Mouse (Mus musculus): Measurements from ENCODE around the gene Src. TPM values are rescaled to one million over a fixed set of nuclear protein-coding genes. Genes with fewer than 3 reads are reported as not detected.

Src gene
- polyA plus RNA-seq, 1 experiment from 2014 or later, result 24.8 TPM

- peaks cover 11% of the 10 kb centered on the region; the same call in 1 of the 2 replicates for H3K4me1 ChIP-seq
- 24% methylated on average over 12 of the region's 12 CpGs for WGBS
- H3K27me3 ChIP-seq, result no peaks in the 10 kb centered on the region
- no peaks in the 10 kb centered on the region for H3K36me3 ChIP-seq
- no peak overlapping the region for H3K4me2 ChIP-seq
- no peak overlapping the region for H3K27ac ChIP-seq
- no peaks in the 10 kb centered on the region for H3K9me3 ChIP-seq
- H3K4me3 ChIP-seq, result no peak overlapping the region
- H3K9ac ChIP-seq, result no peak overlapping the region
- no peak for ATAC-seq (ENCODE audit: borderline replicate concordance, extremely low read depth, low FRiP score, low TSS enrichment)
Observed at GRCm38 (mm10) chr2:157487733-157488175, 69.5 kb downstream of the Src start.

GRCm38 (mm10) chr2:157493240-157493639 lies 75.0 kb downstream of the Src start:
- ATAC-seq (ENCODE audit: borderline replicate concordance, extremely low read depth, low FRiP score, low TSS enrichment), result no peak
- H3K9ac ChIP-seq, result no peak overlapping the region
- H3K27me3 ChIP-seq, result 0 out of 2 replicates have a peak, but pooled peaks cover 3% of the 10 kb centered on the region
- H3K4me3 ChIP-seq, result no peak overlapping the region
- H3K27ac ChIP-seq, result no peak overlapping the region
- no peaks in the 10 kb centered on the region for H3K4me1 ChIP-seq
- H3K36me3 ChIP-seq, result no peaks in the 10 kb centered on the region
- 58% methylated on average over 3 of the region's 3 CpGs for WGBS
- no peaks in the 10 kb centered on the region for H3K9me3 ChIP-seq
- H3K4me2 ChIP-seq, result no peak overlapping the region

DNA sequence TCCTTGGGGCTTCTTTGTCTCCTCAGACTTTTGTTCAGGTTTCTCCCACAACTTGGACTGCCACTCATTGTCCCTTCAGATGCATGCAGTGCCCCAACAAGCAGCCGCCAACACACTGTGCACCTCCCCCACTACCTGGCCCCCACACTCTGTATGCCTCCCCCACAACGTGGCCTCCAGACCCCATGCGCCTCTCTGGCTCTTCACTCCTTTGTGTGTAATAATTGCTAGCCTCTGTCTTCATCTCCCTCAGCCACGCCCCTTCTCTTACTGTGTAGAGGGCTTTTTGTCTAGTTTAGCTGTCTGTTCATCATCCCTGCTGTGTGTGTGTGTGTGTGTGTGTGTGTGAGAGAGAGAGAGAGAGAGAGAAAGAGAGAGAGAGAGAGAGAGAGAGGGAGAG lies 80.3 kb downstream of the Src start:
- Histone ChIP-seq H3K4me1 (no peaks in the 10 kb centered on the region), H3K27me3 (0 out of 2 replicates have a peak, but pooled peaks cover 3% of the 10 kb centered on the region), H3K9me3 (no peaks in the 10 kb centered on the region), H3K4me3 (no peak overlapping the region), H3K4me2 (no peak overlapping the region), H3K36me3 (no peaks in the 10 kb centered on the region), H3K27ac (no peak overlapping the region), H3K9ac (no peak overlapping the region)
- ATAC-seq (ENCODE audit: borderline replicate concordance, extremely low read depth, low FRiP score, low TSS enrichment), result no peak
- 42% methylated on average over 4 of the region's 4 CpGs for WGBS

DNA sequence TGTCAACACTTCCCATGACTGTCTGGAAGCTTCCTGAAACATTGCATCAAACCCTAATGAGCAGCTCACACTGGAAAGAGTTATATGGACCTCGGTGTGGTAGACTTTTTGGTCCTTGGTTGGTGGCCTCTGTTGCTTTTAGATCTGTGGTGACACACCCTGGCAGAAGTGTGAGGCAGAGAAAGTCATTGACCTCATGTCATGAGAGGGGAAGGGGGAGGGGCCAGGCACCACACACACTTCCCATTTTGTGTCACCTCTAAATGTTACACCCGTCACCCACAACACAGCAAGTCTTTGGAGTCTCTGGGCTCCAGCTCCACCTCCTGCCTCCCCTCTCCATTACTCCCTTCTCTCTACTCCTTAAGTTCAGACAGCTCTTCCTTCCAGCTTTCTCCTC lies 82.1 kb downstream of the Src start:
- Histone ChIP-seq H3K36me3 (no peaks in the 10 kb centered on the region), H3K4me2 (no peak overlapping the region), H3K4me3 (no peak overlapping the region), H3K27ac (no peak overlapping the region), H3K27me3 (0 out of 2 replicates have a peak, but pooled peaks cover under 1% of the 10 kb centered on the region), H3K9me3 (no peaks in the 10 kb centered on the region), H3K4me1 (no peaks in the 10 kb centered on the region), H3K9ac (no peak overlapping the region)
- ATAC-seq (ENCODE audit: borderline replicate concordance, extremely low read depth, low FRiP score, low TSS enrichment), result no peak
- WGBS, result 54% methylated on average over 2 of the region's 2 CpGs

GRCm38 (mm10) chr2:157501324-157501723 lies 83.1 kb downstream of the Src start:
- Histone ChIP-seq H3K4me1 (no peaks in the 10 kb centered on the region), H3K9me3 (no peaks in the 10 kb centered on the region), H3K4me3 (no peak overlapping the region), H3K27ac (no peak overlapping the region), H3K4me2 (no peak overlapping the region), H3K9ac (no peak overlapping the region), H3K36me3 (no peaks in the 10 kb centered on the region), H3K27me3 (peaks cover under 1% of the 10 kb centered on the region; the same call in 1 of the 2 replicates)
- no peak for ATAC-seq (ENCODE audit: borderline replicate concordance, extremely low read depth, low FRiP score, low TSS enrichment)
- WGBS, result 77% methylated on average over 4 of the region's 4 CpGs

DNA sequence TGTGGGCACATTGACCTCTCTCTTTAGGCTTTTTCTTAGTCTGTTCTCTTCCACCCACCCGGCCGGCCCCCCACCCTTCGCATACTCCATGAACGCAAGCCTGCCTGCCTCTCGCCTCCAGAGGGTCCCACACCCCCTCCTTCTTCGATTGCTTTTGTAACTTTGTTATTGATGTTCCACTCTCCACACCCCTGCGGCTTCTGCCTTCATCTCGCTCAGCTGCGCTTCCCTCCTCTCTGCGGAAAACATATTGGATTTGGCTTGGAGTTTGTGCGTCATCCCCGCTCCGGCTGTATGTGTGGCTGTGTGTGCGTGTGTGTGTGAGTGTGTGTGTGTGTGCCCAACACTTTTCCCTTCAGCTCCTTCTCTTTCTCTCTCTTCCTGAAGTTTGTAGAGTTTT lies 88.5 kb downstream of the Src start:
- WGBS, result 9% methylated on average over 14 of the region's 14 CpGs
- peak; percentile 6; the same call in 1 of the 2 replicates for ATAC-seq (ENCODE audit: borderline replicate concordance, extremely low read depth, low FRiP score, low TSS enrichment)
- Histone ChIP-seq H3K4me2 (peak overlapping the region; percentile 21), H3K4me3 (no peak overlapping the region), H3K9me3 (no peaks in the 10 kb centered on the region), H3K36me3 (no peaks in the 10 kb centered on the region), H3K27me3 (peaks cover 7% of the 10 kb centered on the region; the same call in 1 of the 2 replicates), H3K27ac (peak overlapping the region; percentile 45; the same call in 1 of the 2 replicates), H3K9ac (no peak overlapping the region), H3K4me1 (peaks cover 9% of the 10 kb centered on the region)

DNA sequence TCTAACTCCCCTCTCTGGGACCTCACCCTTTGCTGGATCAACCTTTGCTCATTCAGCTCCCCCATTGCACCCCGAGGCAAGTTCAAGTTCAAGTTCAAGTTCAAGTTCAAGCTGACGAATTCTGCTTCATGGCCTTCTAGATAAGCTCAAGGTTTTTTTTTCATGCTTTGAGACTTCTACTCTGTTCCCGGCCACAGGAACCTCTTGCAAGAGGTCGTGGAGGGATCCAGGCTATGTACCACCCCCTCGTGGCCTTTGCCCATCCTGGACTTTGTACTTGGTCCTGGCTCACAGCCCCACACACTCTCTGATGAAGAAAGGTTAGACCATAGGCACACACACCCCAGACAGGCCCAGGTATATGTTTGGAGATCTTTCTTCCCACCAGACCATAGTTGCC lies 90.9 kb downstream of the Src start:
- no peak overlapping the region for H3K9ac ChIP-seq
- 64% methylated on average over 5 of the region's 5 CpGs for WGBS
- ATAC-seq (ENCODE audit: borderline replicate concordance, extremely low read depth, low FRiP score, low TSS enrichment), result no peak
- no peaks in the 10 kb centered on the region for H3K9me3 ChIP-seq
- no peak overlapping the region for H3K27ac ChIP-seq
- H3K36me3 ChIP-seq, result no peaks in the 10 kb centered on the region
- H3K4me2 ChIP-seq, result no peak overlapping the region
- H3K4me1 ChIP-seq, result peaks cover 14% of the 10 kb centered on the region
- no peak overlapping the region for H3K4me3 ChIP-seq
- H3K27me3 ChIP-seq, result peaks cover 7% of the 10 kb centered on the region; the same call in 1 of the 2 replicates

DNA sequence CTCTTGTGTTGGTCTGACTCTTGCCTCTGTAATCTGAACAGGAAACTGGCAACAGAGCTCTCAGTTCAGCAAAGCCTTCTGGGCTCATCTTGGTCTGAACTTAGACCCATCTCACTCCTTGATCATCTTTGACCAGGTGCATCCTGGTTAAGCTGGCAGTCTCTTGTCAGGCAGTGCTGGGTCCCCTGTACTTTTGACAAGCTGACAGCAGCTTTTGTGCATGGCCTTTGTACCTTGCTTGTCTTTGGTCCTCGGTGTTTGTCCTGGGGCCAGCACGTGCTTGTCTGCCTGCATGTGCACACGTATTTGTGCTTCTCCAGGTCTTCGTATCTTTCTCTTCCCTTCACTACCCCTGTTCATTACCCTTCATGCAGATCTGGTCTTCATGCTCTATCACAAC lies 91.8 kb downstream of the Src start:
- no peaks in the 10 kb centered on the region for H3K36me3 ChIP-seq
- H3K4me2 ChIP-seq, result no peak overlapping the region
- no peaks in the 10 kb centered on the region for H3K9me3 ChIP-seq
- ATAC-seq (ENCODE audit: borderline replicate concordance, extremely low read depth, low FRiP score, low TSS enrichment), result no peak
- H3K27me3 ChIP-seq, result peaks cover 10% of the 10 kb centered on the region; the same call in 1 of the 2 replicates
- H3K4me3 ChIP-seq, result no peak overlapping the region
- peaks cover 19% of the 10 kb centered on the region for H3K4me1 ChIP-seq
- no peak overlapping the region for H3K9ac ChIP-seq
- H3K27ac ChIP-seq, result no peak overlapping the region
- 69% methylated on average over 4 of the region's 4 CpGs for WGBS

GRCm38 (mm10) chr2:157512859-157513258 lies 94.6 kb downstream of the Src start:
- 78% methylated on average over 9 of the region's 9 CpGs for WGBS
- H3K36me3 ChIP-seq, result no peaks in the 10 kb centered on the region
- no peak overlapping the region for H3K4me2 ChIP-seq
- ATAC-seq (ENCODE audit: borderline replicate concordance, extremely low read depth, low FRiP score, low TSS enrichment), result no peak
- no peaks in the 10 kb centered on the region for H3K9me3 ChIP-seq
- no peak overlapping the region for H3K4me3 ChIP-seq
- no peak overlapping the region for H3K9ac ChIP-seq
- H3K27me3 ChIP-seq, result peaks cover 4% of the 10 kb centered on the region; the same call in 1 of the 2 replicates
- peaks cover 11% of the 10 kb centered on the region for H3K4me1 ChIP-seq
- H3K27ac ChIP-seq, result no peak overlapping the region

GRCm38 (mm10) chr2:157513737-157514208 lies 95.5 kb downstream of the Src start:
- no peaks in the 10 kb centered on the region for H3K9me3 ChIP-seq
- H3K4me1 ChIP-seq, result peaks cover 11% of the 10 kb centered on the region
- H3K27ac ChIP-seq, result no peak overlapping the region
- WGBS, result 31% methylated on average over 9 of the region's 9 CpGs
- H3K4me2 ChIP-seq, result no peak overlapping the region
- no peak; the same call in 1 of the 2 replicates for ATAC-seq (ENCODE audit: borderline replicate concordance, extremely low read depth, low FRiP score, low TSS enrichment)
- H3K27me3 ChIP-seq, result peaks cover 3% of the 10 kb centered on the region; the same call in 1 of the 2 replicates
- no peak overlapping the region for H3K4me3 ChIP-seq
- no peak overlapping the region for H3K9ac ChIP-seq
- H3K36me3 ChIP-seq, result no peaks in the 10 kb centered on the region

GRCm38 (mm10) chr2:157514353-157514752 lies 96.1 kb downstream of the Src start:
- Histone ChIP-seq H3K4me1 (peaks cover 11% of the 10 kb centered on the region), H3K27ac (no peak overlapping the region), H3K9ac (no peak overlapping the region), H3K27me3 (peaks cover 3% of the 10 kb centered on the region; the same call in 1 of the 2 replicates), H3K4me2 (no peak overlapping the region), H3K36me3 (no peaks in the 10 kb centered on the region), H3K9me3 (no peaks in the 10 kb centered on the region), H3K4me3 (no peak overlapping the region)
- 17% methylated on average over 4 of the region's 4 CpGs for WGBS
- no peak for ATAC-seq (ENCODE audit: borderline replicate concordance, extremely low read depth, low FRiP score, low TSS enrichment)

DNA sequence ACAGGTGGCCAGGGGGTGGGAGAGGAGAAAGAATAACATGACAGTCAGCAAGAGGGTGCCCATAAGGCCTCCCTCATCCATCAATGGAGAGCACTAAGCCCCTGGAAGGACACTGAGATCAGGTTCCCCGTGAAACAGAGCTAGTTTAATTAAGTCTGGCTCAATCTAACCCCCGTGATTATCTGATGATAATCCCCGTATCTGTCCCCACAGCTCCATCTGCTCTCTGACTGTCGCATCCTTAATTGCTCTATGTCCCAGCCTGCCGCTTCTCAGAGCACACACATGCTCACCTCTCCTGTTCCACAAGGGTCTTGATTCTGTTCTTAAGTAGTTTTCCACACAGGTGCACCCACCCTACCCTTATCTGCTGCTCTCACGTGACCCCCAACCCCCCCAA lies 99.3 kb downstream of the Src start:
- peaks cover 3% of the 10 kb centered on the region; the same call in 1 of the 2 replicates for H3K27me3 ChIP-seq
- ATAC-seq (ENCODE audit: borderline replicate concordance, extremely low read depth, low FRiP score, low TSS enrichment), result no peak
- WGBS, result 53% methylated on average over 6 of the region's 6 CpGs
- H3K9me3 ChIP-seq, result no peaks in the 10 kb centered on the region
- H3K36me3 ChIP-seq, result no peaks in the 10 kb centered on the region
- H3K4me2 ChIP-seq, result no peak overlapping the region
- H3K4me3 ChIP-seq, result no peak overlapping the region
- H3K27ac ChIP-seq, result no peak overlapping the region
- no peak overlapping the region for H3K9ac ChIP-seq
- peaks cover 11% of the 10 kb centered on the region for H3K4me1 ChIP-seq
